Mouse (Mus musculus) lung, postnatal 4 days (tissue): ENCODE data around the gene Gm21190.
"Not testable (repeated sequence)": the region's sequence is repeated elsewhere in the genome, so short reads cannot be mapped to it uniquely, and the experiment has no call there.

Source experiments
- DNase-seq, 2 experiments: peaks; one replicate each; pipeline ENCODE4 v3.0.0; 2021

Gene Gm21190

GRCm38 (mm10) chr5:15529122-15529521, at the start of gene Gm21190:
Gene Gm21190, minus strand, starts transcription at chr5:15529222.
- not testable (repeated sequence) for DNase-seq

DNA sequence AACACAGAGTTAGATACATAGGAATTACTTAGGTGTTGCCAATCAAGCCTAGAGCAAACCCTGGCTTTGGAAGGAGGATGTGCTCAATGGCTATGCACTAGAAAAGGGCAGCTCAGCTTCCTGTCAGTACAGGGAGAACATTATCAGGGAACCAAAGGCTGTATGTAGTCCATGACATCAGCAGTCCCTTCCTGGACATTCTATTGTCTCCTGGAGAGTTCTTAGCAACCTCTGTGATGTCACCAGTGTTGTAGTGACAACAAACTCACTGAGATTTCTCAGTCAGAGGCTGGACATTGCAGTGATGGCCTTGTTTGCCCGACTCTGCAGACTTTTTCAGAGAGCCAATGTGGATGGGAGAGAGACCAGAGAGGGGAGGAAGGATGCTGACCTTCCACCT, 48.0 kb upstream of the Gm21190 start, which contains the start of gene Gm21083:
Gm21083 (plus strand) TSS at position 301 of the 400 bp plus-strand sequence.
- DNase-seq = not testable (repeated sequence)

- not testable (repeated sequence) for DNase-seq
Measured at GRCm38 (mm10) chr5:15573735-15574134, 44.7 kb upstream of the Gm21190 start.

- DNase-seq = not testable (repeated sequence)
Measured at GRCm38 (mm10) chr5:15561425-15562264, 32.6 kb upstream of the Gm21190 start.

GRCm38 (mm10) chr5:15558654-15559053, 29.6 kb upstream of the Gm21190 start:
- not testable (repeated sequence) for DNase-seq

- not testable (repeated sequence) for DNase-seq
Measured at GRCm38 (mm10) chr5:15549606-15550005, 20.6 kb upstream of the Gm21190 start.

DNA sequence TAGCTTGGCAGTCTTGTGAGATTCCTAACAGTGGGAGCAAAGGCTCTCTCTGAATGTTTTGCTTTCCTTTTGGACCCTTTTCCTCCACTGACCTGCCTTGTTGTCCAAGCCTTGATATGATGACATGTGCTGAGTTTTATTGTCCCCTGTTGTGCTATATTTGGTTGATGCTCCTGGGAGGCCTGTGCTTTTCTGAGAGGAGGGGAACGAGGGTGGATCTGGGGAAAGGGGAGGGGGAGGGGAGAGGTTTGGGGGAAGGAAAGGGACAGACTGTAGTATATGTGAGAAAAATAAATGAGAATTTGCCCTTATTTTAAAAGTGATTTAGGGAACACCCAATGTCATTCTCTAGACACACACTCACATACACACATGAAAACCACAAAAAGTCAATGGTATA, 20.1 kb upstream of the Gm21190 start:
- DNase-seq = not testable (repeated sequence)

DNA sequence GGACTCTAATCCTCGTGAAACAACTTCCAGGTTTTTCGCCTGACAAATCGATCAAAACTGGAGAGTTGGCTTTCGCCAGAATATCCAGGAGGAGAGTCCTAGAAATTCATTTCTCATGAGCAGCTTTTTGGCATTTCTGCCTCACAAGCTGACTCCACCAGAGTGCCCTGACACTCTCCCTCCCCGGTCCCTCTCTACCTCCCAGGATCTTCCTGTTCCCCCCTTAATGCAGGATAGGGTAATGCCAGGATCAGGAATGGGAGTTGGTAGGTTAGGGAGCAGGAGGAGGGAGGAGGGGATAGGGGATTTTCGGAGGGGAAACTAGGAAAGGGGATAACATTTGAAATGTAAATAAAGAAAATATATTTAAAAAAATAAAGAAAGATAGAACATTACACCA, 19.6 kb upstream of the Gm21190 start:
- not testable (repeated sequence) for DNase-seq

DNA sequence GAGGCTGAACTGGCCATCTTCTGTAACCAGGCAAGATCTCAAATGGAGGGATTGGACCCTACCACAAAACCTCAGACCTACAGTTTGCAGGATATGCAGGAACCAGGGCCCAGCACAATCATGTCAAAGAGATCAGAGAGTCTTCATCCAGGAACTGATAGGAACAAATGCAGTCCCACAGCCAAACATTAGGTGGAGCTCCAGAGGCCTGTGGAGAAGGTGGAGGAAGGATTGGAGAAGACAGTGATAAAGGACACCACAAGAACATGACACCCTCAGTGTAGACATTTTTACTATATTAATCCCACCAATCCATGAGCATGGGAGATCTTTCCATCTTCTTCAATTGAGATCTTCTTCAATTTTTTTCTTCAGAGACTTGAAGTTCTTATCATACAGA, 6.6 kb downstream of the Gm21190 start:
- DNase-seq = not testable (repeated sequence)

DNA sequence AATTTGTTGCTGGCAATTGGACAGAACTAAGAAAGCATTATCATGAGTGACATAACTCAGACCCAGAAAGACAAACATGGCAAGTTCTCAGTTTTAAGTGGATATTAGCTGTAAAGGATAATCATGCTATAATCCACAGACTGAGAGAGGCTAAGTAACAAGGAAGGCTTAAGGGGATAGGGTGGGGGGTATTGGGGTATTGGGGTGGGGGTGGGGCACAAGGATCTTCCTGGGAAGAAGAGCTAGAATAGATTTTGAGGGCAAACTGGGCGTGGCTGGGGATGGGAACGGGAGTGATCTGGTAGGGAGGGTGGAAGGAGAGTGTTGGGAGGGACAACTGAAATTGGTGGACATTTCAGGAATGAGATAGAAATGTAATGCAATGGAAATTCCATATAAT, 7.0 kb downstream of the Gm21190 start:
- DNase-seq = not testable (repeated sequence)

DNA sequence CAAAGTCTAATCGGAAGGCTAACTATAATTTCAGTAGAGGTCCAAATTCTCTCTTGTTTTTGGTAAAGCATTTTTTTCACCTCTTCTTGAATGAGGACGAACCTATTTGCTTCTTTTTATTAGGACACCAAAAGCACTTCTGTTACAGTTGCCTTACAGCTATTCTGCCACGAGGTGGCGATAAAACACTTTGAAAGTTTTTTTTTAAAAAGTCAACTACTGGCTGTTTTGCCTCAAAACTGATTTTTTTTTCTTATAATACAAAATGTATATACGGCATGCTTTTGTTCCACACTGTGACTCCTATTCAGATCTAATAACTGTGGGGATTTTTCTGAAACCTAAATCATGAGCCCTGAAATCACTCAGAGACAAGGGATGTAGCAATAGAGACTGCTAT, 8.6 kb downstream of the Gm21190 start:
- not testable (repeated sequence) for DNase-seq

GRCm38 (mm10) chr5:15517150-15517549, 11.9 kb downstream of the Gm21190 start:
- not testable (repeated sequence) for DNase-seq

GRCm38 (mm10) chr5:15512236-15512635, 16.8 kb downstream of the Gm21190 start:
- not testable (repeated sequence) for DNase-seq

- DNase-seq = not testable (repeated sequence)
Measured at GRCm38 (mm10) chr5:15509911-15510310, 19.1 kb downstream of the Gm21190 start.

DNA sequence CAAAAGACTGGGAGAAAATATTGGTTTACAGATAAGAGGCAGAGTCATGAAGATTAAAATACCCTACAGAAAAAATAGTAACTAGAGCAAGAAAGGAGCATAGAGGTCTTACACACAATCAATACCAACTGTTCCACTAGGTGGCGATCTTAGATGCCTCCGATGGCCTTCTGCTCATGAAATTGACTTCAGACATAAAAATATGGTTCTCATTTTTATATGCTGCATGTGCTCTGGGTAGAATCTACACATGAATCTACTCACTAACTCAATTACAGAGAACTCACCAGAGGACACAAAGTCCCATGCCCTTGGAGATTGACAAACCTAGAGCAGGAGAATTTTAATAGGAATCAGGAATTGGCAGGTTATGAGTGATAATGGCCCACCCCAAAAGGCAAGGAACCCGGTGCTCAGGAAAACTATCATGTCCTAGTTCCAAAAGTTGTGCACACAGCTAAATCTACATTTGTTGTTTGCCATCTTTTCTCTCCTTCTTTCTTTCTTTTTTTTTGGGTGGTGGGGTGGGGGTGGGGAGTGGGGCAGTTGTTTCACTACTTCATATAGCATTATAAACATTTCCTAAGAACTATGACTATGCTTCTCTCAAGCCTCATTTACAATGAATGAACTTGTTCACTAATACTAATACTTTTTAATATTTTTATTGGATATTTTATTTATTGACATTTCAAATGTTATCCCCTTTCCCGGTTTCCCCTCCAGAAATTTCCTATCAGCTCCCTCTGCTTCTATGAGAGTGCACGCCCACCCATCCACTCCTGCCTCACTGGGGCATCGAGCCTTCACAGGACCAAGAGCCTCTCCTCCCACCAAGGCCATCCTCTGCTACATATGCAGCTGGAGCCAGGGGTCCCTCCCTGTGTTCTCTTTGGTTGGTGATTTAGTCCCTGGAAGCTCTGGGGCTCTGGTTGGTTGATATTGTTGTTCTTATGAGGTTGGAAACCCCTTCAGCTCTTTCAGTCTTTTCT, 20.3 kb downstream of the Gm21190 start:
- DNase-seq = not testable (repeated sequence)

DNA sequence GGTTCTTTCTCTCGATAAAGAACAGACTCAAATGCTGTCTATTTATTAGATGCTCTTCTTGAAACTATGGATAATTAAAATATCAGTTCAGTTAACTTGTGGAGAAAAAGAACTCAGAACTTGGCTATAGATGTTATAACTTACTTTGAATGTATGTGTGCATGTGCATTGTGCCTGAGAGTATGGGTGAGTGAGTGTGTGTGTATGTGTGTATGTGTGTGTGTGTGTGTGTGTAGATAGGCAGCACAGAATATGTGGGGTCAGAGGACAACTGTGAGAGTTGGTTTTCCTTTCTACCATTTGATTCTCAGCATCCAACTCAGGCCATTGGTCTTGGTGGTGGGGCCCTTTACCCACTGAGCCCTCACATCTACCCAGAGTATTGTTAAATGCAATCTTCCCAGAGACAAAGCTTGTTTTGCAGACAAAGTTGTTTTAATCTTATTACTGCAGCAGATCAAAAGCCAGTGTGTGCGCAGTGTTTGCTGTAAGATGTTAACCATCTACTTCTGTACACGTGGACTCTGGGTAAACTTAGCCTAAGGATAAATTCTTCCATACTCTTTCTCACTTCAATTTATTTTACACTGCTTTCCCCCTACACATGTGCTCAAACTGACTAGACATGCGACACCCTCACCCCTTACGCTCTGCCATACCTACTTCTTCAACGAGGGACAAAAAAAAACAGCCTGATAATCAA, 21.1 kb downstream of the Gm21190 start:
- not testable (repeated sequence) for DNase-seq

- DNase-seq = no peak
Measured at GRCm38 (mm10) chr5:15507309-15507619, 21.8 kb downstream of the Gm21190 start.

DNA sequence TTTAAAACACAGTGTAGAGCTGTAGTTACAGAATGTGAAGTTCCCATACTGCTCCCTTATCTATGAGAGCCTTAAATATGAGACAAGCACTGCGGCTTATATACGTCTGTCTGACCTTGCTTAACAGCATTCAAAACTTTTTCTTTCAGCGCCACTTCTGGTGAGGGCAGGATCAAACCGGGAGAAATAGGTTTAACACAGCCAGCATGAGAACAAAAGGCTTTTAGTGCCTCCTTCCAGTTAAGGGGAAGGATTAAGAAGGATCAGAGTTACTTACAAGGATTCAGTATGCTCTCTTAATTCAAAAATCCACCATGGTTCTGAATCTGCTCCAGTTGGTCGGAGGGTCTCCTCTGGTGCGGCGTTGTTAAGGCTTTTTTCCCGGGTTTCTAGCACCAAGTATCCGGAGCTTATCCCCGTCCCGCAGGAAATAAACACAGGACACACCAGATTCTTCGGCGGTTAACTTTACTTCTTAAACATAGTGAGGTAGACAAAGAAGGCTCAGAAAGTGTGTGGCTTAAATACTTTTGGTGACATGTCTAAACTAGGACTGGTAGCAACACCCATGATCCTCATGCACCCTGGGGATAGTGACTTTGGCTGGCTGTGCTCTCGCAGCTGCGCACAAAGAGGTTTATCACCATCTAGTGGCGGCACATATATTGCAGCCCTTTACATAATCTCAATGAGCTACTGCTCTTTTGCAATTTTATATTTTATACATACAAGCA, 22.3 kb downstream of the Gm21190 start:
- DNase-seq = no peak

DNA sequence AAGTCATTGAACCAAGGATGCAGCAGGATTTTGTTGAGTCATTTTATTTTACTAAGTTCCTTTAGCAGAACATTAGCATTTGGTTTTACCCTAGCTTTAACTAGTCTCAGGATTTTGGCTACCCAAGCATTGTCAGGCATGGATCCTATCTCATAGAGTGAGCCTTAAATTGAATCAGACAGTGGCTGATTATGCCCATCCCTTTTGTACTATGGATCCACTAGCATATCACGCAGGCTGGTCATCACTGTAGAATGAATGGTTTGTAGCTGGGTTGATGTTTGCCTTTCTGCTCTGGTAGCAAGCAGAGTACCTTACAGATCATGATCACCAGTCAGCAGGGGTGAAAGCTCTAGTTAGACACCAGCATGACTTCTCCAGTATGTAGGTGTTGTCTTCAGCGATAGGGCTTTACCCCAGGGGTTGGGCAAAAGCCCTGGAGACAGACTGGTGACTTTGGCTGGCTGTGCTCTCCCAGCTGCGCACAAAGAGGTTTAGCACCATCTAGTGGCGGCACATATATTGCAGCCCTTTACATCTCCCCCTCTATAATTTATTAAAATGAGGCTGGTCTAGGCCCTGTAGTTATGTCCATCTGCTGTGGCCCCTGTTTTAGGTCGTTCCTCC, 30.1 kb downstream of the Gm21190 start:
- not testable (repeated sequence) for DNase-seq

- DNase-seq = not testable (repeated sequence)
Measured at GRCm38 (mm10) chr5:15498350-15498749, 30.7 kb downstream of the Gm21190 start.

- not testable (repeated sequence) for DNase-seq
Measured at GRCm38 (mm10) chr5:15490934-15491333, 38.1 kb downstream of the Gm21190 start.
